Mouse (Mus musculus) megakaryocyte, embryonic 14.5 days (primary cell): ENCODE measurements around the gene Chd5.

Experiments used
- FLI1 ChIP-seq: IDR thresholded peaks from 2 replicates; pipeline ENCODE4 v1.6.1; 2012; ENCODE audit warnings: low read length, inconsistent platforms, mixed read lengths
- GATA1 ChIP-seq: IDR thresholded peaks from 3 replicates; pipeline ENCODE4 v1.6.1; 2012; ENCODE audit warnings: mixed read lengths, low read length, inconsistent platforms, borderline replicate concordance

GRCm38 (mm10) chr4:152333587-152333986, 4.9 kb upstream of the Chd5 start:
- no peak for TF ChIP-seq FLI1
- no peak for TF ChIP-seq GATA1
